Mouse (Mus musculus) brain, embryonic 14.5 days (tissue): ENCODE data around the gene Gnl1.

ENCODE experiments used
- CTCF ChIP-seq: fragments of 200-500 bp; IDR thresholded peaks from 2 replicates; pipeline ENCODE4 v1.5.1; 2012; ENCODE audit warnings: inconsistent platforms, mild to moderate bottlenecking, moderate library complexity, borderline replicate concordance; ENCODE audit not compliant: insufficient read depth, insufficient read length; ENCODE audit errors: extremely low read depth
- POLR2A ChIP-seq: fragments of 200-500 bp; IDR thresholded peaks from 2 replicates; pipeline ENCODE4 v1.6.1; 2012; ENCODE audit warnings: mild to moderate bottlenecking, inconsistent platforms, borderline replicate concordance; ENCODE audit not compliant: poor library complexity, insufficient read depth, insufficient read length, severe bottlenecking; ENCODE audit errors: extremely low read depth

DNA sequence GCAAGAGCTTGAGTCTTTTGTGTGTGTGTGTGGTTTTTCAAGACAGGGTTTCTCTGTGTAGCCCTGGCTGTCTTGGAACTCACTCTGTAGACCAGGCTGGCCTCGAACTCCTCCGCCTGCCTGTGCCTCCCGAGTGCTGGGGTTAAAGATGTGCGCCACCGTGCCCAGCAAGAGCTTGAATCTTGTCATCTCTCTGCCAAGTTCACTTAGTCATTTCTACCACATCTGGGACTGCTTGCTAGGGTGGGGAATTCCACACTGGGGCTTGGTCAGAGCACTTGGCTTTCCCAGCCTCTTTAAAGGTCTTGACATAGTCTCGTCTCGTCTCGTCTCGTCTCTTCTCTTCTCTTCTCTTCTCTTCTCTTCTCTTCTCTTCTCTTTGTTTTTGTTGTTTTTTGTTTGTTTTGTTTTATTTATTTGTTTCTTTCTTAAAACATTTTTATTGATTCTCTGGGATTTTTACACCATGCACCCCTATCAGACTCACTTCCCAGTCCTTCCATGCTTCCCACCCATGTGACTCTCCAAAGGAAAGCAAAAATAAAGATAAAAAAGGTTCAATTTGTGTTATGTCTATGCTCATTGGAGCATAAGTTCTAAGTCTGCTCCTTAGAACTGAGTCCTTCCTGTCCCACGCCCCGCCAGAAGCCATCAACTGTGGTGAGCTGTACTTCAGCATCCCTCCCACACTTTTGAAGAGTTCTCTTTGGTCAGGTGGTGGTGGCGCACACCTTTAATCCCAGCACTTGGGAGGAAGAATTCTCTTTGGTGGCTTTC, 21.7 kb downstream of the Gnl1 start:
- TF ChIP-seq CTCF, result no peak
- TF ChIP-seq POLR2A, result no peak
